Mouse (Mus musculus): ENCODE data around the gene Rps2.

Rps2 gene

GRCm38 (mm10) chr17:24734513-24734912 is 16.6 kb downstream of the Rps2 start:
- no peak for DNase-seq

- no peak for DNase-seq
Measured at GRCm38 (mm10) chr17:24735446-24735845, 17.5 kb downstream of the Rps2 start.

GRCm38 (mm10) chr17:24736330-24737051 is 18.6 kb downstream of the Rps2 start, which contains the start of gene Msrb1:
TSS of gene Msrb1 (plus strand) at chr17:24736642.
- peak; percentile 89 for DNase-seq

GRCm38 (mm10) chr17:24737135-24737810 is 19.4 kb downstream of the Rps2 start:
- DNase-seq = no peak

DNA sequence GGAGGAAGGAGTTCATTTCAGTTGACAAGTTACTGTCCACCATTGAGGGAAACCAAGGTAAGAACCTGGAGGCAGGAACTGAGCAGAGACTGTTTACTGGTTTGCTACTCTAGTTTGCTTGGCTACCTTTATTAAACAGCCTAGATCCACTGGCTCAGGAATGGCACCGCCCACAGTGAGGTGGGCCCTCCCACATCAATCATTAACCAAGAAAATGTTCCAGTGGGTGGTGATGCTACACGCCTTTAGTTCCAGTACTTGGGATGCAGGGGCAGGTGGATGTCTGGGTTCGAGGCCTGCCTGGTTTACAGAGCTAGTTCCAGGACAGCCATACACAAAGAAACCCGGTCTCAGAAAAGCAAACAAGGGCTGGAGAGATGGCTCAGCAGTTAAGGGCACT is 20.3 kb downstream of the Rps2 start:
- DNase-seq = no peak

- DNase-seq = no peak
Measured at GRCm38 (mm10) chr17:24739926-24740325, 22.0 kb downstream of the Rps2 start.

- no peak for DNase-seq
Measured at GRCm38 (mm10) chr17:24742307-24742706, 24.4 kb downstream of the Rps2 start.

DNA sequence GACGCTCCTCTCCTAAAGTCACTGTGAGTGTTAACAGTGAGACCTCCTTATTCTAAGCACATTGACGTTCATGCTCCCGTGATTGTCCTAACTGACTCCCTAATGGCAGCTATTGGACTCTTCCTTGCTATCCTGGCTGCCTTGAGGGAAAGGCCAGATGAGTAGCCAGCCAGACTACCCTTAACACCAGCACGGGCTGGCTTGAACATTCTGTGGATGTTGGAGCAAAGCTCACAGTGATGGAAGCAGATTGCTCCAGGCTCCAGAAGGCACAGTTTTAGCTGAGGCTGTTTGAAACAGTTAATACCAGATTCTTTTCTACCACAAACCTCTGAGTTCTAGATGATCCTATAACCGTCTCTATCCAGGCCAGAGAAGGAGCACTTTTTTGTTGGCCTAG is 26.0 kb downstream of the Rps2 start:
- DNase-seq = no peak

GRCm38 (mm10) chr17:24744381-24744780 is 26.5 kb downstream of the Rps2 start:
- no peak for DNase-seq

DNA sequence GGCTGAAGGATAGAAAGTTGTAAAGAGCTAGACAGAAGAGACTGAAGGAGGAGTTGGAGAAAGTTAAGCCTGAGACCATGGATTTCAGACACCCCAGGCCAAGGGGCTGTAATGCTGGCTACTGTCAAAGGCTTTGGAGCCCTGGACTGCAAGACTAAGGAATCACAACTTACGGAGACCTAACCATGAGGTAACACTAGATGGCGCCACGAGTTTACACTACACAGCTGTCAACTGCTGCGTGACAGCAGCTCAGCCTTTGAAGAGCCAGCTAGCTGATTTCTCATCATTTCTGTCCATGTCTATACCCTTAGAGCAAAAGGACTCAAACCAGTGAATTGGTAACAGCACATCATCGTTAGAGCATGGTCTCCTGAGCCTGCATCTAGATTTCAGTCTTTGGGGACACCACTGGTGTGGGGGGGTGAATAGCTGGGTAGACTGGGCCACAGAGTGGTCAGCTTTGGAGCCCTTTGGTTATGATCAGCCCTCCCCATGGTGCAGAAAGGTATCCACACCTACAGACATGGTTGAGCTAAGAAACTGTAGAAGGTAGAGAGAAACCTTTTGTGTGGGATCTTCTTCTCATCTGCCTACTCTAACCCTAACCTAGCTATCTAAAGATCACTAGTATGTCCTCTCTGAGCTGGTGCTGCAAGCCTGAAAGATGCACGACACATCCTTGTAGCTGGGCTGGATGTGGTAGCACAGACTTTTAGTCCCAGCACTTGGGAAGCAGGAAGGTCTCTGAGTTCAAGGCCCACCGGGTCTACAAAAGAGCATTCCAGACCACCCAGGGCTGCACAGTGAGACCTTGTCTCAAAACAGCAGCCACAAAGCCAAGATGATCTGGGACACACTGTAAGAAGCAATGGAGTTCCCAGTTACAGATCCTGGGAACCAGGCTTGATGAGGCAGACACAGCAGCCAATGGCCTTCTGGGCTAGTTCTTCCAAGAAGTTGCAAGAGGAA is 27.9 kb downstream of the Rps2 start:
- DNase-seq = peak; percentile 75

GRCm38 (mm10) chr17:24746986-24747385 is 29.1 kb downstream of the Rps2 start:
- no peak for DNase-seq

DNA sequence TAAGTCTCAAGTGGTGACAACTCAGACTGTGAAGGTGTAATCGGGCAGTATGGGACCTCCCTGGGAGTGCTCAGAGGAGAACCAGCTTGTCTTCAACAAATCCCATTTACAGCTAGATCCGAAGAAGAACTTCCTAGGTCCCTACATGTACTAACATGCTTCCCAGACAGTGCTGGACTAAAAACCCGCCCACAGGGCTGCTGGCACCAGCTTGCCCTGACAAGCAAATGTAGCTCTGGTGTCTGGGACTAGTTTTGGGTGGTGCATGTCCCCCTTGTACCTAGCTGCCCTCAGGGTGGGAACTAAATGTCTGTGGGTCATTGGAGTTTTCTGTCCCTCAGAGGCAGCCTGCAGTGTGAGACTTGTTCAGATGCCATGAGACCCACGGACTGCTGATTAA is 33.6 kb downstream of the Rps2 start:
- DNase-seq = no peak

- DNase-seq = no peak
Measured at GRCm38 (mm10) chr17:24752415-24753394, 34.8 kb downstream of the Rps2 start, which contains the start of gene Hs3st6. TSS of gene Hs3st6 (plus strand) at chr17:24752988.

DNA sequence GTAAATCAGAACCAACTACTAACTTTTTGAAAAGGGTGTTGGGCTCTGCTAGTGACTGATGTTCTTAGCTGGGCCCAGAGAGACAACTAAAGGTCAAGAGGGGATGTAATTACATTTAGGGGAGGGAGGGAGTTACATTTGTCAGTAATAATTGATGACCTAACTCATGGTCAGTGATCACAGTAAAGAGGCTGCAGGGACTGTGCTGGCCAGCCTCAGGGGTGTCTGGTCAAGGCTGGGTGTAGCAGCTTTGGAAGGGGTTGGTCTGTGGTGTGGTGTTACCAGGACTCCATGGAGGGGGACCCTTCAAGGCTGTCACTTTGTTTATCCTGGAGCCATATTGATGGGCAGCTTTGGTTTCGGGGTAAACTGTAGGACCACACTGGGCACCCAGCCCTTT is 39.5 kb downstream of the Rps2 start:
- DNase-seq = no peak

GRCm38 (mm10) chr17:24761121-24761520 is 43.2 kb downstream of the Rps2 start:
- DNase-seq = no peak

DNA sequence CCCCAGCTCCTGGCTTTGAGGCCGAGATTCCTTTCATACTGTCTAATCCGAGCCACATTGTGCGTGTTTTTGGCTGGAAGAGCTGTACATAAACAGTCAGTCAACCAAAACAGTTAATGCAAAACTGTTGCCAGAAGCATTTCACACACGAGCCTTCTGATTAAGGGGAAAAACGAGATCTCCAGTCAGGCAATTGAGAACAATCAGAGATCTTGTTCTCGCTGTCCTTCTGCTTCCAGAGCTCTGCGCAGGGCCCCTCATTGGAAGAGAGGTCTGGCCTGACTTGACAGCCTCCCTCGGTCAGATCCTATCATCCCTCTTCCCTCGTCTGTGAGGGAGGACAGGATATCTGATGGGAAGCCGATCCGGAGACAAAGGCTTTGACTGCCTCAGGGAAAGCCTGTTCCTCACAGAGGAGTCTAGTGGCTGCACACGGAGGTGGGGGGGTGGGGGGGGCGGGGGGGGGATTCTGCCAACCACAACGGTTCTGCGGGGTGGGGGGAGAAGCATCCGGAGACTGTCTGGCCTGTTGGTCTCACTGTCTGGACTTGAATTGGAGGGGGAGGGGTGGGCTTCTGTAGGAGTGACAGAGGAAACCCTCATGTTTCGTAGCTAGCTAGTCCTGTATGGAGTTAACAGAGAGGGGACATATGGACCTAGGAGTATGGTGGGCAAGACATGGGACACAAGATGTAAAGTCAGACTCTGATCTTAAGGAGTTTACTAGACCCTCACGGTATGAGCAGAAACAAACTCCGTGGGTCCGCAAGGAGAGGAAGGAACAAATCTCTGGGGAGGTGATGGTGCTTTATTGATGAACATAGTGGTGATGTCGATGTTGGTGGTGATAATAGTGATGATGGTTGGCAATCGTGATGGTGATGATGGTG is 47.3 kb downstream of the Rps2 start:
- DNase-seq = no peak

DNA sequence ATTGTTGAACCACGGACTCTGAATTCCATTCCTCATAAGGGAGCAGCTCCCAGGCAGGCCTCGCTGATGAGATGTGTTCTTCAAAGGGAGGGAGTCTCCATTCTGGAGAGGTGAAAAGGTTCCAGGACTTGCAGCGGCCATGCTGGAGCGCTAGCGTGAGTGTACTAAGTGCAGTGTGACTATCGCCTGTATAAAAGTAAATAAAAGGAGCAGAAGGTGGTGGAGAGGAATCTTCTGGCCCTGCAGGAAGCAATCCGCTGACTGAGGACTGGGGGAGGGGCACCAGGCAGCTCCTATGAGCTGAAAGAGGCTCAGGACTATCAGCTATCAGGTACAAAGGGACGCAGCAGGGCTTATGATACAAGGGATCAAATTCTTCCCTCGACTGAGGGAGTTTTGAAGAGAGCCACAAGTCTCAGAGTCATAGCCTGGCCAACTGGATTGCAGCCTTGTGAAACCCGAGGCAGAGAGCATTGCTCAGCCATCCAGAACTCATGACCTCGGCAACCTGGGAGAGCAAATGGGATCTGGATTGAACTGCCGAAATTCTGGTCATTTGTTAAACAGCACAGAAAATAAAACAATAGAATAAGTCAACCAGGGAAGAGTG is 48.5 kb downstream of the Rps2 start:
- no peak for DNase-seq

DNA sequence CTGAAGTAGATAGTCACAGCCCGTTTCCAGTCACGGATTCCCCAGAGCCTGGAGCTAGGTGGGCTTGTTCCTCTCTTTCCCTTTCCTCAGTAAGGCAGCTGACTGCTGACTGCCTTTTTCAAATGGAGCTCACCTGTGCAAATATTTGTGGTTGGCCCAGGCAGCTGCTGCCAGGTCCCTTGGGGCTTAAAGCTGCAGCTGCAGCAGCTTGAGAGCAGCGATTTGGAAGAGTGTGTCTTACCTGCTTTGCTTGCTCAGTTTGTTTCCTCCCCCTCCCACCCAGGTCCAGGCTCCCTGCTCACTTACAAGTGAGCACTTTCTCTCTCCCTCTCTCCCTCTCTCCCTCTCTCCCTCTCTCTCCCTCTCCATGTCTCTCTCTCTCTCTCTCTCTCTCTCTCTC is 51.2 kb downstream of the Rps2 start:
- no peak for DNase-seq

All from right cerebral cortex, postnatal 25 days (tissue).